Mouse (Mus musculus): Measurements from ENCODE around the gene Atp4a. TPM values are rescaled to one million over a fixed set of nuclear protein-coding genes. Genes with fewer than 3 reads are reported as not detected.
A peak's percentile ranks its signal among the peaks of the same experiment; 100 is the strongest.

Atp4a gene
- total and polyA plus RNA-seq, 2 experiments from 2014 or later, result 0.04 TPM; not detected in 1

- no peaks in the 10 kb centered on the region for H3K36me3 ChIP-seq (replicated peaks; ENCODE audit: control insufficient read depth, insufficient read depth, low read length)
- TF ChIP-seq EP300 (IDR thresholded peaks at IDR 0.05; ENCODE audit: low read depth) (no peak), CTCF (IDR thresholded peaks at IDR 0.05; ENCODE audit: low read depth) (no peak)
- H3K4me1 ChIP-seq (ENCODE audit: control insufficient read depth, insufficient read depth), result 0 out of 2 replicates have a peak, but pooled peaks cover 3% of the 10 kb centered on the region
- ATAC-seq (ENCODE audit: insufficient read depth, low read depth) (peak; percentile 58), DNase-seq (ENCODE audit: low spot score) (peak; percentile 61)
- H3K4me3 ChIP-seq (ENCODE audit: low read depth, low read length), result no peak within 1 kb of the TSS
- H3K9ac ChIP-seq (replicated peaks; ENCODE audit: low read depth, low read length), result no peak within 1 kb of the TSS
- WGBS, result 48% methylated on average over 9 of the region's 9 CpGs
- no peaks in the 10 kb centered on the region for H3K27me3 ChIP-seq (ENCODE audit: control insufficient read depth, insufficient read depth, low read length)
- H3K4me2 ChIP-seq (ENCODE audit: low read depth, low read length), result no peak within 1 kb of the TSS
- H3K27ac ChIP-seq (ENCODE audit: low read depth), result 0 out of 2 replicates have a peak within 1 kb of the TSS, but pooled peaks have one; percentile 6
- no peaks in the 10 kb centered on the region for H3K9me3 ChIP-seq (replicated peaks; ENCODE audit: control insufficient read depth, low read length)
Observed at GRCm38 (mm10) chr7:30698589-30698988, 13.4 kb upstream of the Atp4a start, which contains the start of gene 2200002J24Rik. TSS of gene 2200002J24Rik (plus strand) at chr7:30698926.

GRCm38 (mm10) chr7:30706214-30706882 lies 5.7 kb upstream of the Atp4a start:
- H3K27me3 ChIP-seq (ENCODE audit: control insufficient read depth, insufficient read depth, low read length), result no peaks in the 10 kb centered on the region
- TF ChIP-seq EP300 (IDR thresholded peaks at IDR 0.05; ENCODE audit: low read depth) (no peak; the same call in 1 of the 2 replicates), CTCF (IDR thresholded peaks at IDR 0.05; ENCODE audit: low read depth) (no peak)
- 0 out of 2 replicates have a peak, but pooled peaks cover 10% of the 10 kb centered on the region for H3K4me1 ChIP-seq (ENCODE audit: control insufficient read depth, insufficient read depth)
- ATAC-seq (ENCODE audit: insufficient read depth, low read depth) (peak; percentile 92), DNase-seq (ENCODE audit: low spot score) (peak; percentile 70)
- no peaks in the 10 kb centered on the region for H3K9me3 ChIP-seq (replicated peaks; ENCODE audit: control insufficient read depth, low read length)
- no peaks in the 10 kb centered on the region for H3K36me3 ChIP-seq (replicated peaks; ENCODE audit: control insufficient read depth, insufficient read depth, low read length)
- H3K4me2 ChIP-seq (ENCODE audit: low read depth, low read length), result no peak overlapping the region
- 29% methylated on average over 8 of the region's 8 CpGs for WGBS
- peak overlapping the region; percentile 74 for H3K27ac ChIP-seq (ENCODE audit: low read depth)
- H3K4me3 ChIP-seq (ENCODE audit: low read depth, low read length), result no peak overlapping the region
- H3K9ac ChIP-seq (replicated peaks; ENCODE audit: low read depth, low read length), result no peak overlapping the region

DNA sequence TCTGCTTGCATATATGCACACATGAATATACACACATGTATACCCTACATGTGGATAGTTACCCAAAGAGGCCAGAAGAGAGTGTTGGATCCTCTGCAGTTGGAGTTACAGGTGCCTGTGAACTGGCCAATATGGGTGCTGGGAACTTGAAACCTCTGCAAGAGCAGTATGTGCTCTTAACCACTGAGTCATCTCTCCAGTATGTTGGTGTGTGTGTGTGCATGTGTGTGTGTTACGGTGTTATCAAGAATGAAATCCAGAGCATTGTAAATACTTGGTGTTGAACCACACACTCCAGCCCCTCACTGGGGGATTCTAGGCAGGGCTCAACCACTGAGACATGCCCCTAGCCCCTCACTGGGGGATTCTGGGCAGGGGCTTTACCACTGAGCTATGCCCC lies 4.6 kb upstream of the Atp4a start:
- TF ChIP-seq CTCF (IDR thresholded peaks at IDR 0.05; ENCODE audit: low read depth) (no peak), EP300 (IDR thresholded peaks at IDR 0.05; ENCODE audit: low read depth) (no peak)
- Histone ChIP-seq H3K27me3 (ENCODE audit: control insufficient read depth, insufficient read depth, low read length) (no peaks in the 10 kb centered on the region), H3K4me1 (ENCODE audit: control insufficient read depth, insufficient read depth) (0 out of 2 replicates have a peak, but pooled peaks cover 10% of the 10 kb centered on the region), H3K9ac (replicated peaks; ENCODE audit: low read depth, low read length) (no peak overlapping the region), H3K9me3 (replicated peaks; ENCODE audit: control insufficient read depth, low read length) (no peaks in the 10 kb centered on the region), H3K4me3 (ENCODE audit: low read depth, low read length) (no peak overlapping the region), H3K27ac (ENCODE audit: low read depth) (no peak overlapping the region), H3K36me3 (replicated peaks; ENCODE audit: control insufficient read depth, insufficient read depth, low read length) (no peaks in the 10 kb centered on the region), H3K4me2 (ENCODE audit: low read depth, low read length) (no peak overlapping the region)
- ATAC-seq (ENCODE audit: insufficient read depth, low read depth), result no peak
- no peak for DNase-seq (ENCODE audit: low spot score)
- WGBS, result 73% methylated on average over 1 of the region's 1 CpGs

- DNase-seq (ENCODE audit: low spot score), result peak; percentile 21
- Histone ChIP-seq H3K4me3 (ENCODE audit: low read depth, low read length) (peak overlapping the region; percentile 1), H3K27me3 (ENCODE audit: control insufficient read depth, insufficient read depth, low read length) (peaks cover 14% of the 10 kb centered on the region), H3K9ac (replicated peaks; ENCODE audit: low read depth, low read length) (no peak overlapping the region), H3K36me3 (replicated peaks; ENCODE audit: control insufficient read depth, insufficient read depth, low read length) (no peaks in the 10 kb centered on the region), H3K9me3 (replicated peaks; ENCODE audit: control insufficient read depth, low read length) (no peaks in the 10 kb centered on the region), H3K4me2 (ENCODE audit: low read depth, low read length) (peak overlapping the region; percentile 44), H3K4me1 (ENCODE audit: control insufficient read depth, insufficient read depth) (peaks cover 8% of the 10 kb centered on the region), H3K27ac (ENCODE audit: low read depth) (no peak overlapping the region)
- ATAC-seq (ENCODE audit: insufficient read depth, low read depth), result peak; percentile 81
- TF ChIP-seq CTCF (IDR thresholded peaks at IDR 0.05; ENCODE audit: low read depth) (no peak), EP300 (IDR thresholded peaks at IDR 0.05; ENCODE audit: low read depth) (no peak)
- 4% methylated on average over 43 of the region's 43 CpGs for WGBS
Observed at GRCm38 (mm10) chr7:30717006-30717715, 5.2 kb downstream of the Atp4a start.

GRCm38 (mm10) chr7:30717716-30718046 lies 5.7 kb downstream of the Atp4a start:
- DNase-seq (ENCODE audit: low spot score), result no peak
- no peak for ATAC-seq (ENCODE audit: insufficient read depth, low read depth)

More at GRCm38 (mm10) chr7:30717716-30718046, 5.7 kb downstream of the Atp4a start:
- Histone ChIP-seq H3K4me1 (ENCODE audit: control insufficient read depth, insufficient read depth) (peaks cover 8% of the 10 kb centered on the region), H3K36me3 (replicated peaks; ENCODE audit: control insufficient read depth, insufficient read depth, low read length) (no peaks in the 10 kb centered on the region), H3K27ac (ENCODE audit: low read depth) (no peak overlapping the region), H3K9ac (replicated peaks; ENCODE audit: low read depth, low read length) (no peak overlapping the region), H3K4me3 (ENCODE audit: low read depth, low read length) (peak overlapping the region; percentile 1), H3K9me3 (replicated peaks; ENCODE audit: control insufficient read depth, low read length) (no peaks in the 10 kb centered on the region), H3K27me3 (ENCODE audit: control insufficient read depth, insufficient read depth, low read length) (peaks cover 14% of the 10 kb centered on the region), H3K4me2 (ENCODE audit: low read depth, low read length) (peak overlapping the region; percentile 44)
- WGBS, result 16% methylated on average over 14 of the region's 14 CpGs
- no peak for TF ChIP-seq CTCF (IDR thresholded peaks at IDR 0.05; ENCODE audit: low read depth)
- TF ChIP-seq EP300 (IDR thresholded peaks at IDR 0.05; ENCODE audit: low read depth), result no peak
